Mouse (Mus musculus): ENCODE data around the gene Adora1. TPM values are rescaled to one million over a fixed set of nuclear protein-coding genes. Genes with fewer than 3 reads are reported as not detected.
A peak's percentile ranks its signal among the peaks of the same experiment; 100 is the strongest.

Gene Adora1
- total and polyA plus RNA-seq, 2 experiments: 3.2 to 17.0 TPM

- Histone ChIP-seq H3K79me2 (ENCODE audit: control insufficient read depth, insufficient read depth, low read length) (no peaks in the 10 kb centered on the region), H3K27ac (replicated peaks; ENCODE audit: insufficient read depth, low read depth, low read length) (no peak overlapping the region), H3K36me3 (ENCODE audit: control insufficient read depth, insufficient read depth, low read length) (no peaks in the 10 kb centered on the region), H3K9ac (ENCODE audit: low read depth, low read length) (no peak overlapping the region), H3K4me3 (ENCODE audit: insufficient read depth, low read depth, low read length) (no peak overlapping the region), H3K27me3 (ENCODE audit: control insufficient read depth, insufficient read depth, low read length) (no peaks in the 10 kb centered on the region), H3K4me1 (ENCODE audit: control insufficient read depth, insufficient read depth, low read length) (peaks cover 10% of the 10 kb centered on the region)
- no peak for DNase-seq (ENCODE audit: extremely low read depth, low read depth, low spot score)
- TF ChIP-seq CTCF (IDR thresholded peaks at IDR 0.05; ENCODE audit: low read depth, low read length) (no peak), POLR2A (IDR thresholded peaks at IDR 0.05; ENCODE audit: extremely low read depth, insufficient read depth, low read length) (no peak)
- 89% methylated on average over 12 of the region's 12 CpGs for WGBS
These were observed 10.5 kb downstream of the Adora1 start for GRCm38 (mm10) chr1:134224649-134225227.

- no peak for TF ChIP-seq CTCF (IDR thresholded peaks at IDR 0.05; ENCODE audit: low read depth, low read length)
- no peak for TF ChIP-seq POLR2A (IDR thresholded peaks at IDR 0.05; ENCODE audit: extremely low read depth, insufficient read depth, low read length)
- Histone ChIP-seq H3K27ac (replicated peaks; ENCODE audit: insufficient read depth, low read depth, low read length) (peak overlapping the region; percentile 64), H3K4me1 (ENCODE audit: control insufficient read depth, insufficient read depth, low read length) (peaks cover 21% of the 10 kb centered on the region), H3K4me3 (ENCODE audit: insufficient read depth, low read depth, low read length) (no peak overlapping the region), H3K9ac (ENCODE audit: low read depth, low read length) (peak overlapping the region; percentile 4; the same call in 1 of the 2 replicates), H3K27me3 (ENCODE audit: control insufficient read depth, insufficient read depth, low read length) (no peaks in the 10 kb centered on the region), H3K36me3 (ENCODE audit: control insufficient read depth, insufficient read depth, low read length) (no peaks in the 10 kb centered on the region), H3K79me2 (ENCODE audit: control insufficient read depth, insufficient read depth, low read length) (no peaks in the 10 kb centered on the region)
- WGBS: 23% methylated on average over 8 of the region's 8 CpGs
- peak; percentile 90 for DNase-seq (ENCODE audit: extremely low read depth, low read depth, low spot score)
These were observed 12.8 kb downstream of the Adora1 start for GRCm38 (mm10) chr1:134222122-134223055.

GRCm38 (mm10) chr1:134221172-134221571 is 14.1 kb downstream of the Adora1 start:
- H3K79me2 ChIP-seq (ENCODE audit: control insufficient read depth, insufficient read depth, low read length): no peaks in the 10 kb centered on the region
- peaks cover 26% of the 10 kb centered on the region for H3K4me1 ChIP-seq (ENCODE audit: control insufficient read depth, insufficient read depth, low read length)
- no peak for TF ChIP-seq CTCF (IDR thresholded peaks at IDR 0.05; ENCODE audit: low read depth, low read length)
- TF ChIP-seq POLR2A (IDR thresholded peaks at IDR 0.05; ENCODE audit: extremely low read depth, insufficient read depth, low read length): no peak
- H3K27me3 ChIP-seq (ENCODE audit: control insufficient read depth, insufficient read depth, low read length): no peaks in the 10 kb centered on the region
- H3K36me3 ChIP-seq (ENCODE audit: control insufficient read depth, insufficient read depth, low read length): no peaks in the 10 kb centered on the region
- H3K4me3 ChIP-seq (ENCODE audit: insufficient read depth, low read depth, low read length): no peak overlapping the region
- 22% methylated on average over 1 of the region's 1 CpGs for WGBS
- H3K27ac ChIP-seq (replicated peaks; ENCODE audit: insufficient read depth, low read depth, low read length): peak overlapping the region; percentile 60
- H3K9ac ChIP-seq (ENCODE audit: low read depth, low read length): no peak overlapping the region
- DNase-seq (ENCODE audit: extremely low read depth, low read depth, low spot score): peak; percentile 88

- Histone ChIP-seq H3K79me2 (ENCODE audit: control insufficient read depth, insufficient read depth, low read length) (no peaks in the 10 kb centered on the region), H3K9ac (ENCODE audit: low read depth, low read length) (no peak overlapping the region), H3K4me3 (ENCODE audit: insufficient read depth, low read depth, low read length) (no peak overlapping the region), H3K27ac (replicated peaks; ENCODE audit: insufficient read depth, low read depth, low read length) (no peak overlapping the region), H3K36me3 (ENCODE audit: control insufficient read depth, insufficient read depth, low read length) (no peaks in the 10 kb centered on the region), H3K27me3 (ENCODE audit: control insufficient read depth, insufficient read depth, low read length) (no peaks in the 10 kb centered on the region), H3K4me1 (ENCODE audit: control insufficient read depth, insufficient read depth, low read length) (peaks cover 26% of the 10 kb centered on the region)
- no peak for DNase-seq (ENCODE audit: extremely low read depth, low read depth, low spot score)
- WGBS: 86% methylated on average over 5 of the region's 5 CpGs
- no peak for TF ChIP-seq POLR2A (IDR thresholded peaks at IDR 0.05; ENCODE audit: extremely low read depth, insufficient read depth, low read length)
- TF ChIP-seq CTCF (IDR thresholded peaks at IDR 0.05; ENCODE audit: low read depth, low read length): no peak
These were observed 15.6 kb downstream of the Adora1 start for GRCm38 (mm10) chr1:134219608-134220007.

DNA sequence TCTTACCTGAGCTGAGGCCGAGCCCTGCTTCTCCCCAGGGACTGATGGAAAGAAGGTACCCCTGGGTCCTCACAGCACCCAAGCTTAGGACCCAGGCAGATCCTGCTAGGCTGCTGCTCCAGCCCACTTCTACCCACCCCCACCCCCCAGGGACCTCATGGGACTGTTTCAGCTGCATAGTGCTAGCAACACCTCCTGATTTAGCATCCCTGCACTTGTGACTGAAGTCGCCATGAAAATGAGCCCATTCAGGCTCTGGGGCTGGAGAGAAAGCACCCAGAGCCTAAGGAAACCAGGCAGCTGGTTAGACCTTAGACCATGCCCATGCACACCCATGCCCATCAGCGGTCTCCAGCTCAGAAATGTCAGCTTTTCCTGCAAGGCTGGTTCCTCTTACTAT is 17.3 kb downstream of the Adora1 start:
- TF ChIP-seq CTCF (IDR thresholded peaks at IDR 0.05; ENCODE audit: low read depth, low read length): no peak
- no peak for TF ChIP-seq POLR2A (IDR thresholded peaks at IDR 0.05; ENCODE audit: extremely low read depth, insufficient read depth, low read length)
- H3K36me3 ChIP-seq (ENCODE audit: control insufficient read depth, insufficient read depth, low read length): no peaks in the 10 kb centered on the region
- peaks cover 26% of the 10 kb centered on the region for H3K4me1 ChIP-seq (ENCODE audit: control insufficient read depth, insufficient read depth, low read length)

More for the DNA sequence above, 17.3 kb downstream of the Adora1 start:
- WGBS: 91% methylated on average over 3 of the region's 3 CpGs
- no peak for DNase-seq (ENCODE audit: extremely low read depth, low read depth, low spot score)
- H3K79me2 ChIP-seq (ENCODE audit: control insufficient read depth, insufficient read depth, low read length): no peaks in the 10 kb centered on the region
- no peak overlapping the region for H3K27ac ChIP-seq (replicated peaks; ENCODE audit: insufficient read depth, low read depth, low read length)
- no peak overlapping the region for H3K9ac ChIP-seq (ENCODE audit: low read depth, low read length)
- H3K27me3 ChIP-seq (ENCODE audit: control insufficient read depth, insufficient read depth, low read length): no peaks in the 10 kb centered on the region
- H3K4me3 ChIP-seq (ENCODE audit: insufficient read depth, low read depth, low read length): no peak overlapping the region

All from liver, adult 2 months (tissue).